15 mouse cellular contexts compared by ENCODE assay signal in the genomic region with DNA sequence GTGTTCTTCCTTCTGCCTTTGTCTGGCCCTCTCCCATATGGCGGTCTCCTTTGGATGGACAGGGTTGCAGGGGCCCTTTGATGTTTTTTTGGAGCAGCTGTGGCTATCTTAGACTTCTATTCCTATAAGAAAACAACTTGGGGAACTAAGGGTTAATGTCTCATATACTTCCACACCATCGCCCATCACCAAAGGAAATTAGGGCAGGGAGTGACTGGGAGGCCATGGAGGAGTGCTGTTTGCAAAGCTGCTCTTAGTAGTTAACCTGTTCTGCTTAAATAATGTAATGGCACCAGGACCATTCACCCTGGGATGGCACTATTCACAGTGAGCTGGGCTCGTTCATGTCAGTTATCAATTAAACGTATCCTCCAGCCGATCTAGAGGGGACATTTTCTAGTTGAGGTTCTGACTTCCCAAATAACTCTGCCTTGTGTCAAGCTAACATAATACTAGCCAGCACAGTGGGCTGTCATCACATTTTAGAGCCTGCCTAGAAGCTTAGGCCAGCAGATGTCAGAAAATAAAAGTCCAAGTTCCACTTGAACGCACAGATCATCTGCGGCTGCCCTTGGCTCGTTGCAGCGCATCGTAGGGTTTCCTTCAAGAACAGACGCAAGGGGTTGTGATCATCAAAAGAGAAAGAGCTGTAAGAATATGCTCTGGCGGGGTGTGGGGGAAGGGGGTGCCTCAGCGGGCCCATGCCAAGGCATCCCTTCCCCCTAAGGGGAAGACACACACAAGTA. TPM values are rescaled to one million over a fixed set of nuclear protein-coding genes. Genes with fewer than 3 reads are reported as not detected.
DNase-seq lines count a peak whose midpoint lies in the region; ATAC-seq and TF ChIP-seq lines count a peak whose summit lies in the region.
"Had no signal": no experiment of that assay in that cellular context is flagged by ENCODE, and none has a peak within 500 bp of the region (broad histone marks: within the 10 kb centered on the region; RNA-seq: fewer than 3 reads in every experiment).

No protein-coding gene starts in this region.

- no peaks in the 10 kb centered on the region; the same call in 1 of the 2 replicates for H3K27me3 ChIP-seq in forebrain, embryonic 10.5 days (ENCODE audit: poor library complexity, severe bottlenecking)
- no peaks in the 10 kb centered on the region for H3K27me3 ChIP-seq in forebrain, postnatal 0 days (ENCODE audit: insufficient read depth, low read length)
- no peaks in the 10 kb centered on the region for H3K27me3 ChIP-seq in kidney, embryonic 16.5 days (ENCODE audit: insufficient read depth, low read length)
- H3K27me3 ChIP-seq in midbrain, embryonic 12.5 days = no peaks in the 10 kb centered on the region
- no peaks in the 10 kb centered on the region for H3K27me3 ChIP-seq in midbrain, embryonic 15.5 days (replicated peaks)
- H3K27me3 ChIP-seq: limb, embryonic 13.5 days; neural tube, embryonic 12.5 days had no signal

- no peak overlapping the region for H3K4me2 ChIP-seq in forebrain, postnatal 0 days (ENCODE audit: low read depth)
- no peak overlapping the region; the same call in 1 of the 2 replicates for H3K4me2 ChIP-seq in kidney, embryonic 16.5 days (replicated peaks; ENCODE audit: low read depth, low read length)
- no peak overlapping the region for H3K4me2 ChIP-seq in midbrain, embryonic 12.5 days (replicated peaks)
- no peak overlapping the region for H3K4me2 ChIP-seq in midbrain, embryonic 15.5 days
- H3K4me2 ChIP-seq: limb, embryonic 13.5 days; neural tube, embryonic 12.5 days had no signal

- TF ChIP-seq CTCF in forebrain, postnatal 0 days (IDR thresholded peaks at IDR 0.05; ENCODE audit: low read depth) = no peak

- peaks cover 28% of the 10 kb centered on the region for H3K4me1 ChIP-seq in forebrain, embryonic 10.5 days
- H3K4me1 ChIP-seq in forebrain, postnatal 0 days (ENCODE audit: insufficient read depth) = no peaks in the 10 kb centered on the region
- H3K4me1 ChIP-seq in kidney, embryonic 16.5 days (ENCODE audit: insufficient read depth, low read length) = peaks cover 16% of the 10 kb centered on the region
- H3K4me1 ChIP-seq in midbrain, embryonic 12.5 days = peaks cover 22% of the 10 kb centered on the region
- H3K4me1 ChIP-seq in midbrain, embryonic 15.5 days = peaks cover 14% of the 10 kb centered on the region

- no peak for ATAC-seq in forebrain, postnatal 0 days
- ATAC-seq in kidney, embryonic 16.5 days (ENCODE audit: low FRiP score, low TSS enrichment) = no peak
- ATAC-seq in midbrain, embryonic 12.5 days (ENCODE audit: low FRiP score, low read depth) = no peak
- ATAC-seq in midbrain, embryonic 15.5 days (replicated peaks) = no peak

- no peak for DNase-seq in forebrain, embryonic 10.5 days (ENCODE audit: extremely low spot score, low spot score)
- no peak for DNase-seq in forebrain, postnatal 0 days
- DNase-seq in kidney, postnatal 10 days = no peak
- DNase-seq in adipocyte (ENCODE audit: low spot score) = no peak
- no peak for DNase-seq in layer of hippocampus, adult 8-10 months (ENCODE audit: low spot score in 2 of 2)
- DNase-seq: gastrocnemius, postnatal 36 days; layer of hippocampus, postnatal 36 days had no signal

- WGBS in forebrain, embryonic 10.5 days = 58% methylated on average over 13 of the region's 13 CpGs
- 33% methylated on average over 13 of the region's 13 CpGs for WGBS in forebrain, postnatal 0 days
- 34% methylated on average over 13 of the region's 13 CpGs for WGBS in kidney, embryonic 16.5 days
- 49% methylated on average over 13 of the region's 13 CpGs for WGBS in midbrain, embryonic 12.5 days
- 41% methylated on average over 13 of the region's 13 CpGs for WGBS in midbrain, embryonic 15.5 days

- no peaks in the 10 kb centered on the region for H3K36me3 ChIP-seq in forebrain, embryonic 10.5 days (replicated peaks)
- H3K36me3 ChIP-seq in forebrain, postnatal 0 days (ENCODE audit: insufficient read depth) = no peaks in the 10 kb centered on the region
- no peaks in the 10 kb centered on the region for H3K36me3 ChIP-seq in kidney, embryonic 16.5 days (ENCODE audit: insufficient read depth, low read length)
- H3K36me3 ChIP-seq in midbrain, embryonic 12.5 days = no peaks in the 10 kb centered on the region
- no peaks in the 10 kb centered on the region for H3K36me3 ChIP-seq in midbrain, embryonic 15.5 days (replicated peaks)
- H3K36me3 ChIP-seq: limb, embryonic 13.5 days; neural tube, embryonic 12.5 days had no signal

- no peak overlapping the region for H3K9ac ChIP-seq in forebrain, postnatal 0 days
- H3K9ac ChIP-seq in kidney, embryonic 16.5 days (replicated peaks; ENCODE audit: low read length) = no peak overlapping the region
- H3K9ac ChIP-seq in midbrain, embryonic 12.5 days (replicated peaks) = no peak overlapping the region
- H3K9ac ChIP-seq in midbrain, embryonic 15.5 days = no peak overlapping the region
- H3K9ac ChIP-seq: limb, embryonic 13.5 days; neural tube, embryonic 12.5 days had no signal

- H3K4me3 ChIP-seq in forebrain, embryonic 10.5 days = no peak overlapping the region
- H3K4me3 ChIP-seq in forebrain, postnatal 0 days (ENCODE audit: low read depth, low read length) = no peak overlapping the region
- no peak overlapping the region for H3K4me3 ChIP-seq in kidney, embryonic 16.5 days (ENCODE audit: low read length)
- H3K4me3 ChIP-seq in midbrain, embryonic 12.5 days = no peak overlapping the region
- no peak overlapping the region for H3K4me3 ChIP-seq in midbrain, embryonic 15.5 days
- H3K4me3 ChIP-seq: limb, embryonic 13.5 days; neural tube, embryonic 12.5 days had no signal

- H3K27ac ChIP-seq in forebrain, embryonic 10.5 days = peak overlapping the region; percentile 68; the same call in 1 of the 2 replicates
- H3K27ac ChIP-seq in forebrain, postnatal 0 days (ENCODE audit: low read depth, low read length) = no peak overlapping the region
- peak overlapping the region; percentile 26 for H3K27ac ChIP-seq in kidney, embryonic 16.5 days (ENCODE audit: low read length)
- H3K27ac ChIP-seq in midbrain, embryonic 12.5 days (replicated peaks) = peak overlapping the region; percentile 49; the same call in 1 of the 2 replicates
- no peak overlapping the region for H3K27ac ChIP-seq in midbrain, embryonic 15.5 days
- H3K27ac ChIP-seq: limb, embryonic 13.5 days; neural tube, embryonic 12.5 days had no signal

- no peaks in the 10 kb centered on the region for H3K9me3 ChIP-seq in forebrain, embryonic 10.5 days
- H3K9me3 ChIP-seq in forebrain, postnatal 0 days (ENCODE audit: low read length) = no peaks in the 10 kb centered on the region
- no peaks in the 10 kb centered on the region for H3K9me3 ChIP-seq in kidney, embryonic 16.5 days (ENCODE audit: low read length)
- H3K9me3 ChIP-seq in midbrain, embryonic 12.5 days = no peaks in the 10 kb centered on the region
- no peaks in the 10 kb centered on the region for H3K9me3 ChIP-seq in midbrain, embryonic 15.5 days
- H3K9me3 ChIP-seq: limb, embryonic 13.5 days; neural tube, embryonic 12.5 days had no signal

RNA-seq across cellular contexts. Expression of a gene that starts 23.4 kb away (rescaled TPM):
- 0.11 and 0.15 TPM in 2 replicates for polyA plus RNA-seq in forebrain, embryonic 10.5 days (2016; fragmentation: Nextera tagmentation; extraction: Ambion mirVana)
- 0.14 and 0.15 TPM in 2 replicates for total RNA-seq in forebrain, postnatal 0 days (2014; rRNA removed)
- 0.28 and 0.29 TPM in 2 replicates for polyA plus RNA-seq in forebrain, postnatal 0 days (2015; fragmentation: Nextera tagmentation; extraction: Ambion mirVana)
- polyA plus RNA-seq in kidney, embryonic 16.5 days (2015; fragmentation: Nextera tagmentation; extraction: Ambion mirVana) = 0.77 and 0.90 TPM in 2 replicates
- 0.17 TPM in 1 of 2 replicates, not detected in the other for polyA plus RNA-seq in midbrain, embryonic 12.5 days (2016; fragmentation: Nextera tagmentation; extraction: Ambion mirVana)
- 0.22 and 0.39 TPM in 2 replicates for polyA plus RNA-seq in midbrain, embryonic 15.5 days (2015; fragmentation: Nextera tagmentation; extraction: Ambion mirVana)
- under 1 TPM; 0.18 to 0.50 (median 0.28) TPM for total RNA-seq in layer of hippocampus, adult 8-10 months (2022)
- total RNA-seq: adrenal gland, adult 18-20 months; common myeloid progenitor, adult 5-6 weeks had no signal
- polyA plus RNA-seq: heart, embryonic 14.5 days had no signal

Comparison
In these comparisons a context has a peak if more than half of its experiments do, and no peak if none do; other contexts are left out.
1. H3K27ac ChIP-seq: peak in forebrain, embryonic 10.5 days (single experiment), kidney, embryonic 16.5 days (single experiment) and midbrain, embryonic 12.5 days (single experiment); none in forebrain, postnatal 0 days (single experiment) and midbrain, embryonic 15.5 days (single experiment).